Mouse (Mus musculus): Measurements from ENCODE around the gene Pros1. TPM values are rescaled to one million over a fixed set of nuclear protein-coding genes. Genes with fewer than 3 reads are reported as not detected.

Pros1 gene
- polyA plus RNA-seq, 1 experiment, result not detected

DNA sequence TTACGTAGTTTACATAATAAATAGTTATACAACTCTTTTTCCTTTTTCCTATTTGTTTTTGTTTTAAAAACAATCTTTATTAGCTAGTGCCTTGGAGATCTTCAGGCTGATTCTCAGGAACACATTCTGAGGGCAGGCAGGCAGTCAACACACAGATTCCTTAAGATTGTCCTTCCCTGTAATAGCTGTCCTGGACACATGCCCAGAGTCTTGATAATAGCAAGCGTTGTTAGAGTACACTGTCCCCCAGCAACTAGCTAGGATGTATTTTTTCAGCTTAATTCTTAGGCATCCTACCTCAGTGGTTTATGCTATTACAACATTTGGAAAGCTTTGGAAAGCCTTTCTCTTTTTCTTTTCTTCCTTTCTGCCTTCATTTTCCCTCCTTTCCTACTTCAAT is 58.1 kb downstream of the Pros1 start:
- Histone ChIP-seq H3K4me1 (ENCODE audit: control insufficient read depth) (no peaks in the 10 kb centered on the region), H3K4me3 (replicated peaks) (no peak overlapping the region), H3K9me3 (ENCODE audit: control insufficient read depth, low read length) (no peaks in the 10 kb centered on the region), H3K36me3 (ENCODE audit: control insufficient read depth) (no peaks in the 10 kb centered on the region), H3K27me3 (ENCODE audit: control insufficient read depth) (no peaks in the 10 kb centered on the region)
- TF ChIP-seq TAL1 (IDR thresholded peaks at IDR 0.05; ENCODE audit: low read length) (no peak), GATA1 (IDR thresholded peaks at IDR 0.05; ENCODE audit: low read length) (no peak)

DNA sequence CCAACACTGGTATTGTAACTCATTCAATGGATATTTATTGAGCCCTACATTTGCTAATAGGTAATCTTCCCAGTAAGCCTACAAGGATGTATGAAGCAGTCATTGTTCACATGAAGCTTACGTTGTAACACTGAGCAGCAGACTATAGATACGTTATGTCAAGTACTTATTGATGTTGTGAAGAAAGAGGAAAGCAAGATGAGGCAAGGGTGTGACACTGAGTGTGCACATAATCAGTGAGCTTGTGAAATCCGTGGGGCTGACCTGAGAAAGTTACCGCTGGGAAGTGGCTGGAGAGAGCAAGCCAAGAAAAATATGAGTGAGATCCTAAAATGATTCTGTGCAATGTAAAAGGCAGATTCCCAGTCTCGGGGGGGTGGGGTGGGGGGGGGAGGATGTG is 61.4 kb downstream of the Pros1 start:
- H3K36me3 ChIP-seq (ENCODE audit: control insufficient read depth), result no peaks in the 10 kb centered on the region
- TF ChIP-seq TAL1 (IDR thresholded peaks at IDR 0.05; ENCODE audit: low read length) (no peak), GATA1 (IDR thresholded peaks at IDR 0.05; ENCODE audit: low read length) (no peak)

DNA sequence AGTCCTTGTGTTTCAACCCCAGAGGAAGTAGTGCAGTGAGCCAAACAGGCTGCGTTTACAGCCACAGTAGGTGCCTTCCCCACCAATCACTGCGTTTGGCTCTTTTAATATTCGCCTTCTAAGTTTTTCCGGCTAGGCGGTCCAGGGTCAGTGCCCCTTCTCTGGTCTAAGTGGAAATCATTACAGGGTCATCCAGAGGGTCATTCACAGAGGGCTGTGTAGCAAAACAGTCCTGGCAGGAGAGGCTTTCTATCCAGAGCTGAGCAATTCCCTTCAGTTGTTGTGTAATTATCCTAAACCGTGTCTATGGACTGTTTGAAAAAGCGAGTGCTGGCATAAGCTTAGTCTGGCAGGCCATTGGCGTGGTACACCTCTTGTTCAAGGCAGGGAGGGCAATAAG is 68.1 kb downstream of the Pros1 start:
- H3K27me3 ChIP-seq (ENCODE audit: control insufficient read depth), result no peaks in the 10 kb centered on the region
- H3K36me3 ChIP-seq (ENCODE audit: control insufficient read depth), result no peaks in the 10 kb centered on the region
- H3K4me1 ChIP-seq (ENCODE audit: control insufficient read depth), result no peaks in the 10 kb centered on the region
- TF ChIP-seq TAL1 (IDR thresholded peaks at IDR 0.05; ENCODE audit: low read length) (no peak), GATA1 (IDR thresholded peaks at IDR 0.05; ENCODE audit: low read length) (no peak)
- H3K9me3 ChIP-seq (ENCODE audit: control insufficient read depth, low read length), result no peaks in the 10 kb centered on the region
- no peak overlapping the region for H3K4me3 ChIP-seq (replicated peaks)

More for the DNA sequence above, 61.4 kb downstream of the Pros1 start:
- H3K9me3 ChIP-seq (ENCODE audit: control insufficient read depth, low read length), result no peaks in the 10 kb centered on the region
- H3K4me3 ChIP-seq (replicated peaks), result no peak overlapping the region
- no peaks in the 10 kb centered on the region for H3K4me1 ChIP-seq (ENCODE audit: control insufficient read depth)
- H3K27me3 ChIP-seq (ENCODE audit: control insufficient read depth), result no peaks in the 10 kb centered on the region

GRCm38 (mm10) chr16:62931341-62931740 is 77.2 kb downstream of the Pros1 start:
- H3K36me3 ChIP-seq (ENCODE audit: control insufficient read depth), result no peaks in the 10 kb centered on the region
- no peaks in the 10 kb centered on the region for H3K4me1 ChIP-seq (ENCODE audit: control insufficient read depth)
- TF ChIP-seq TAL1 (IDR thresholded peaks at IDR 0.05; ENCODE audit: low read length), result no peak
- TF ChIP-seq GATA1 (IDR thresholded peaks at IDR 0.05; ENCODE audit: low read length), result no peak
- no peak overlapping the region for H3K4me3 ChIP-seq (replicated peaks)
- no peaks in the 10 kb centered on the region for H3K27me3 ChIP-seq (ENCODE audit: control insufficient read depth)
- H3K9me3 ChIP-seq (ENCODE audit: control insufficient read depth, low read length), result no peaks in the 10 kb centered on the region

DNA sequence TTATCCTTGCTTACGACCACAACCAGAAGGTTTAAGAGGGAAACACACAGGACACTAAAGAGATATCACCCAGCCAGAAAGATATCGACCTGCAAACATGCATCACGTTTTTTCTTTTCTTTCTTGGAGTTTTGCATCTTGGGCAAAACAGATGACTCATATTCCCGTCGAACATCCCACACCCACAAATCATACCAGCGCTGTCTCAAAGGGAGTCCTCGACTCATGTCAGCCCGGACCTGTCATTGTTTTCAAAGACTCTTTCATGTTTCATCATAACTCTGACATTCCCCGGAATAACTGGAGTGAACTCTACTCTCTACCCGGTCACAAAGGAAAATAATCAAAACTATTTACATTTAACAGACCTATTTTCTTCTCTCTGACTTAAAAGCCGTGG is 82.2 kb downstream of the Pros1 start:
- Histone ChIP-seq H3K4me1 (ENCODE audit: control insufficient read depth) (no peaks in the 10 kb centered on the region; the same call in 1 of the 2 replicates), H3K36me3 (ENCODE audit: control insufficient read depth) (no peaks in the 10 kb centered on the region), H3K9me3 (ENCODE audit: control insufficient read depth, low read length) (no peaks in the 10 kb centered on the region), H3K27me3 (ENCODE audit: control insufficient read depth) (no peaks in the 10 kb centered on the region), H3K4me3 (replicated peaks) (no peak overlapping the region)
- TF ChIP-seq TAL1 (IDR thresholded peaks at IDR 0.05; ENCODE audit: low read length), result no peak

DNA sequence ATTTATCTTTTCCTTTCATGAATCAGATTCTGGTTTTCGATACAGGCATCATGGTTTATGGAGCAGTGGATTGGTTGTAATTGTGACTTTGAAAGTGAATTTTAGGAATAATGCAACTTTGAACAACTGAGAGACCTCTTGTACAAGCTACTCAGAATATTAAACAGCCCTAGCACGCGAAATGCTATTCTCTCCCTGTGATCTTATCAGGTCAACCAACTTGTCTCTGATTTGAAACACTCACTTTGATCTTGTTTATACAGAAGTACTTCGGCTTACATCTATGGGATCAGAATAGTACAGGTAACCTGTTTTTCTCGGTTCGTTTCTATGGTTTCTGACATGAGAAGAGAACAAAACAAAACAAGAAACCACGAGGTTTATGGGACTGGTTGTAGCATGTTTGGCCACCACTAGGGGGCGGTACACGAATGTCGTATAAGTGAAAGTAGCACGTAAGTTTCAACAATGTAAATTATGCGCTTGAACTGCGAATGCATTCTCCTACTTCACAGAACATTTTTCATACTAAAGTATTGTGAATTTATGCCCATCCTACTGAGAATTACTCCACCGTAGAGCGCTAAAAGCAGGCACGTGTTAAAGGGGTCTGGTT is 86.4 kb downstream of the Pros1 start:
- TF ChIP-seq TAL1 (IDR thresholded peaks at IDR 0.05; ENCODE audit: low read length) (no peak), GATA1 (IDR thresholded peaks at IDR 0.05; ENCODE audit: low read length) (no peak)
- Histone ChIP-seq H3K27me3 (ENCODE audit: control insufficient read depth) (no peaks in the 10 kb centered on the region), H3K36me3 (ENCODE audit: control insufficient read depth) (no peaks in the 10 kb centered on the region), H3K9me3 (ENCODE audit: control insufficient read depth, low read length) (no peaks in the 10 kb centered on the region), H3K4me1 (ENCODE audit: control insufficient read depth) (no peaks in the 10 kb centered on the region; the same call in 1 of the 2 replicates), H3K4me3 (replicated peaks) (no peak overlapping the region)

GRCm38 (mm10) chr16:62941763-62942162 is 87.7 kb downstream of the Pros1 start:
- H3K4me3 ChIP-seq (replicated peaks), result no peak overlapping the region
- H3K27me3 ChIP-seq (ENCODE audit: control insufficient read depth), result no peaks in the 10 kb centered on the region
- TF ChIP-seq TAL1 (IDR thresholded peaks at IDR 0.05; ENCODE audit: low read length) (no peak), GATA1 (IDR thresholded peaks at IDR 0.05; ENCODE audit: low read length) (no peak)
- H3K36me3 ChIP-seq (ENCODE audit: control insufficient read depth), result no peaks in the 10 kb centered on the region
- H3K9me3 ChIP-seq (ENCODE audit: control insufficient read depth, low read length), result no peaks in the 10 kb centered on the region
- H3K4me1 ChIP-seq (ENCODE audit: control insufficient read depth), result no peaks in the 10 kb centered on the region; the same call in 1 of the 2 replicates

- Histone ChIP-seq H3K4me3 (replicated peaks) (no peak overlapping the region), H3K36me3 (ENCODE audit: control insufficient read depth) (no peaks in the 10 kb centered on the region), H3K4me1 (ENCODE audit: control insufficient read depth) (no peaks in the 10 kb centered on the region; the same call in 1 of the 2 replicates), H3K9me3 (ENCODE audit: control insufficient read depth, low read length) (no peaks in the 10 kb centered on the region), H3K27me3 (ENCODE audit: control insufficient read depth) (no peaks in the 10 kb centered on the region)
- no peak for TF ChIP-seq GATA1 (IDR thresholded peaks at IDR 0.05; ENCODE audit: low read length)
Measured at GRCm38 (mm10) chr16:62942418-62943410, 88.6 kb downstream of the Pros1 start.

DNA sequence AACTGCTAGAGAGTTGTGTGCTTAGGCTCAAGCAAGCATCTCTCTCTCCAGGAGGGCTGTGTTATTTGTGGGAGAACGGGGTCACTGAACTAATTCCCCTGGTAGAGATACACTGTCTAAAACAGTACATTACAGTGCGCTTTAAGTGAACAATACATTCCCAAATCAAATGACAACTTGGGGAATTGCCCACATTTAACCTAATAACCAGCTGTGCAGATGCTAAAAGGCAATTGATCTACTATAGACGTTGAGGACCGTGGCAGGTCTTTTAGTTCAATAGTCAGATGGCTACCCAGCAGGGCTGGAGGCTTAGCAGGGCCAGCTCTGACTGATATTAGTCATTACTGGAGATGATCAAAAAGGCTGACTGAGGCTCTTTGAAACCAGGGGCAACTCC is 104.4 kb downstream of the Pros1 start:
- no peaks in the 10 kb centered on the region for H3K27me3 ChIP-seq (ENCODE audit: control insufficient read depth)

More for the DNA sequence above, 104.4 kb downstream of the Pros1 start:
- no peak overlapping the region for H3K4me3 ChIP-seq (replicated peaks)
- H3K9me3 ChIP-seq (ENCODE audit: control insufficient read depth, low read length), result peaks cover 2% of the 10 kb centered on the region; the same call in 1 of the 2 replicates
- TF ChIP-seq GATA1 (IDR thresholded peaks at IDR 0.05; ENCODE audit: low read length) (no peak), TAL1 (IDR thresholded peaks at IDR 0.05; ENCODE audit: low read length) (no peak)
- H3K4me1 ChIP-seq (ENCODE audit: control insufficient read depth), result no peaks in the 10 kb centered on the region
- no peaks in the 10 kb centered on the region for H3K36me3 ChIP-seq (ENCODE audit: control insufficient read depth)
